Mouse (Mus musculus): ENCODE measurements around the gene Ctrb1. TPM values are rescaled to one million over a fixed set of nuclear protein-coding genes. Genes with fewer than 3 reads are reported as not detected.

Gene Ctrb1
- polyA plus RNA-seq, 1 experiment = 0.29 TPM

GRCm38 (mm10) chr8:111680423-111681028 lies 10.3 kb downstream of the Ctrb1 start:
- TF ChIP-seq POLR2A (IDR thresholded peaks at IDR 0.05; ENCODE audit: borderline replicate concordance, insufficient read depth, low read length) = no peak
- peak; percentile 34; the same call in 1 of the 2 replicates for TF ChIP-seq CTCF (IDR thresholded peaks at IDR 0.05; ENCODE audit: borderline replicate concordance, insufficient read depth, low read depth, low read length)
- no peaks in the 10 kb centered on the region for H3K4me1 ChIP-seq (ENCODE audit: control insufficient read depth, insufficient read depth, low read length)
- 45% methylated on average over 17 of the region's 17 CpGs for WGBS
- no peak for DNase-seq
- H3K27ac ChIP-seq (ENCODE audit: insufficient read depth, low read length) = no peak overlapping the region
- H3K27me3 ChIP-seq (ENCODE audit: control insufficient read depth, insufficient read depth, low read length) = no peaks in the 10 kb centered on the region
- no peak overlapping the region for H3K4me3 ChIP-seq (replicated peaks; ENCODE audit: insufficient read depth, low read depth, low read length)

- no peak for DNase-seq
- no peak for TF ChIP-seq CTCF (IDR thresholded peaks at IDR 0.05; ENCODE audit: borderline replicate concordance, insufficient read depth, low read depth, low read length)
- no peak for TF ChIP-seq POLR2A (IDR thresholded peaks at IDR 0.05; ENCODE audit: borderline replicate concordance, insufficient read depth, low read length)
- no peaks in the 10 kb centered on the region for H3K27me3 ChIP-seq (ENCODE audit: control insufficient read depth, insufficient read depth, low read length)
- WGBS = 91% methylated on average over 7 of the region's 7 CpGs
- no peak overlapping the region for H3K27ac ChIP-seq (ENCODE audit: insufficient read depth, low read length)
- no peak overlapping the region for H3K4me3 ChIP-seq (replicated peaks; ENCODE audit: insufficient read depth, low read depth, low read length)
- H3K4me1 ChIP-seq (ENCODE audit: control insufficient read depth, insufficient read depth, low read length) = no peaks in the 10 kb centered on the region
Measured at GRCm38 (mm10) chr8:111678848-111679247, 12.0 kb downstream of the Ctrb1 start.

- WGBS = 26% methylated on average over 3 of the region's 3 CpGs
- H3K27ac ChIP-seq (ENCODE audit: insufficient read depth, low read length) = no peak overlapping the region
- no peaks in the 10 kb centered on the region for H3K27me3 ChIP-seq (ENCODE audit: control insufficient read depth, insufficient read depth, low read length)
- no peaks in the 10 kb centered on the region for H3K4me1 ChIP-seq (ENCODE audit: control insufficient read depth, insufficient read depth, low read length)
- no peak overlapping the region for H3K4me3 ChIP-seq (replicated peaks; ENCODE audit: insufficient read depth, low read depth, low read length)
- TF ChIP-seq POLR2A (IDR thresholded peaks at IDR 0.05; ENCODE audit: borderline replicate concordance, insufficient read depth, low read length) = no peak
- TF ChIP-seq CTCF (IDR thresholded peaks at IDR 0.05; ENCODE audit: borderline replicate concordance, insufficient read depth, low read depth, low read length) = peak; percentile 75
- peak; percentile 54 to 67 for DNase-seq
Measured at GRCm38 (mm10) chr8:111678111-111678510, 12.7 kb downstream of the Ctrb1 start.

GRCm38 (mm10) chr8:111676237-111676636 lies 14.6 kb downstream of the Ctrb1 start:
- Histone ChIP-seq H3K27ac (ENCODE audit: insufficient read depth, low read length) (no peak overlapping the region), H3K27me3 (ENCODE audit: control insufficient read depth, insufficient read depth, low read length) (no peaks in the 10 kb centered on the region), H3K4me1 (ENCODE audit: control insufficient read depth, insufficient read depth, low read length) (no peaks in the 10 kb centered on the region), H3K4me3 (replicated peaks; ENCODE audit: insufficient read depth, low read depth, low read length) (no peak overlapping the region)
- peak in 1 of 2 experiments; percentile 26 for DNase-seq
- WGBS = 85% methylated on average over 8 of the region's 8 CpGs
- peak; percentile 43; the same call in 1 of the 2 replicates for TF ChIP-seq CTCF (IDR thresholded peaks at IDR 0.05; ENCODE audit: borderline replicate concordance, insufficient read depth, low read depth, low read length)
- no peak for TF ChIP-seq POLR2A (IDR thresholded peaks at IDR 0.05; ENCODE audit: borderline replicate concordance, insufficient read depth, low read length)

GRCm38 (mm10) chr8:111666751-111667150 lies 24.1 kb downstream of the Ctrb1 start:
- TF ChIP-seq POLR2A (IDR thresholded peaks at IDR 0.05; ENCODE audit: borderline replicate concordance, insufficient read depth, low read length) = no peak
- TF ChIP-seq CTCF (IDR thresholded peaks at IDR 0.05; ENCODE audit: borderline replicate concordance, insufficient read depth, low read depth, low read length) = no peak
- whole genome bisulfite sequencing = 93% methylated on average over 2 of the region's 2 CpGs
- no peaks in the 10 kb centered on the region for H3K4me1 ChIP-seq (ENCODE audit: control insufficient read depth, insufficient read depth, low read length)
- H3K4me3 ChIP-seq (replicated peaks; ENCODE audit: insufficient read depth, low read depth, low read length) = no peak overlapping the region
- H3K27ac ChIP-seq (ENCODE audit: insufficient read depth, low read length) = no peak overlapping the region
- no peaks in the 10 kb centered on the region for H3K27me3 ChIP-seq (ENCODE audit: control insufficient read depth, insufficient read depth, low read length)
- no peak for DNase-seq

- H3K27ac ChIP-seq (ENCODE audit: insufficient read depth, low read length) = no peak overlapping the region
- TF ChIP-seq CTCF (IDR thresholded peaks at IDR 0.05; ENCODE audit: borderline replicate concordance, insufficient read depth, low read depth, low read length) (peak; percentile 79), POLR2A (IDR thresholded peaks at IDR 0.05; ENCODE audit: borderline replicate concordance, insufficient read depth, low read length) (no peak)
- H3K4me1 ChIP-seq (ENCODE audit: control insufficient read depth, insufficient read depth, low read length) = no peaks in the 10 kb centered on the region; the same call in 1 of the 2 replicates
- no peak overlapping the region for H3K4me3 ChIP-seq (replicated peaks; ENCODE audit: insufficient read depth, low read depth, low read length)
- no peaks in the 10 kb centered on the region for H3K27me3 ChIP-seq (ENCODE audit: control insufficient read depth, insufficient read depth, low read length)
- 94% methylated on average over 3 of the region's 3 CpGs for WGBS
- DNase-seq = peak; percentile 72 to 79
Measured at GRCm38 (mm10) chr8:111662473-111662872, 28.3 kb downstream of the Ctrb1 start.

GRCm38 (mm10) chr8:111658819-111659423 lies 31.9 kb downstream of the Ctrb1 start:
- Histone ChIP-seq H3K4me1 (ENCODE audit: control insufficient read depth, insufficient read depth, low read length) (no peaks in the 10 kb centered on the region; the same call in 1 of the 2 replicates), H3K27me3 (ENCODE audit: control insufficient read depth, insufficient read depth, low read length) (no peaks in the 10 kb centered on the region), H3K4me3 (replicated peaks; ENCODE audit: insufficient read depth, low read depth, low read length) (no peak overlapping the region), H3K27ac (ENCODE audit: insufficient read depth, low read length) (no peak overlapping the region)
- 57% methylated on average over 6 of the region's 6 CpGs for WGBS
- TF ChIP-seq POLR2A (IDR thresholded peaks at IDR 0.05; ENCODE audit: borderline replicate concordance, insufficient read depth, low read length) (no peak), CTCF (IDR thresholded peaks at IDR 0.05; ENCODE audit: borderline replicate concordance, insufficient read depth, low read depth, low read length) (no peak)
- DNase-seq = no peak

GRCm38 (mm10) chr8:111657312-111657854 lies 33.4 kb downstream of the Ctrb1 start:
- TF ChIP-seq CTCF (IDR thresholded peaks at IDR 0.05; ENCODE audit: borderline replicate concordance, insufficient read depth, low read depth, low read length) (no peak), POLR2A (IDR thresholded peaks at IDR 0.05; ENCODE audit: borderline replicate concordance, insufficient read depth, low read length) (no peak)
- no peak for DNase-seq
- H3K4me3 ChIP-seq (replicated peaks; ENCODE audit: insufficient read depth, low read depth, low read length) = no peak overlapping the region
- 26% methylated on average over 1 of the region's 1 CpGs for WGBS
- no peaks in the 10 kb centered on the region for H3K27me3 ChIP-seq (ENCODE audit: control insufficient read depth, insufficient read depth, low read length)
- no peaks in the 10 kb centered on the region; the same call in 1 of the 2 replicates for H3K4me1 ChIP-seq (ENCODE audit: control insufficient read depth, insufficient read depth, low read length)
- no peak overlapping the region for H3K27ac ChIP-seq (ENCODE audit: insufficient read depth, low read length)

Measured in cerebellum, adult 2 months (tissue).